Mouse (Mus musculus) MEL (cell line): Measurements from ENCODE around the gene Cacna1b. TPM values are rescaled to one million over a fixed set of nuclear protein-coding genes. Genes with fewer than 3 reads are reported as not detected.

Source experiments
- DNase-seq: peaks from one replicate; pipeline ENCODE4 v3.0.0; 2011; ENCODE audit warnings: low read depth, low spot score
- H3K27ac ChIP-seq: 2 replicates; pipeline ENCODE4 v1.5.1; 2012; ENCODE audit warnings: low read depth, mild to moderate bottlenecking, control low read depth, low read length, moderate library complexity; ENCODE audit not compliant: control insufficient read depth
- H3K27me3 ChIP-seq, 2 experiments: fragments of 150-350 bp in 1 of 2; sonication (generic) in 1 of 2; 2 replicates each; pipeline ENCODE4 v1.6.1; 2012; ENCODE audit warnings: low read length in 2 of 2, mild to moderate bottlenecking in 2 of 2, improper control_type of control experiment in 1 of 2, moderate library complexity in 1 of 2; ENCODE audit not compliant: insufficient read depth in 2 of 2, control insufficient read depth in 1 of 2
- H3K36me3 ChIP-seq, 2 experiments: 2 replicates each; pipeline ENCODE4 v1.6.1; 2012 to 2014; ENCODE audit warnings: low read length in 2 of 2, improper control_type of control experiment in 1 of 2, inconsistent platforms in 1 of 2, mild to moderate bottlenecking in 1 of 2; ENCODE audit not compliant: insufficient read depth in 2 of 2, control insufficient read depth in 1 of 2
- H3K4me1 ChIP-seq, 2 experiments: fragments of 150-350 bp in 1 of 2; sonication (generic) in 1 of 2; 2 replicates each; pipeline ENCODE4 v1.6.1; 2012; ENCODE audit warnings: low read length in 2 of 2, improper control_type of control experiment in 1 of 2, mild to moderate bottlenecking in 1 of 2; ENCODE audit not compliant: insufficient read depth in 2 of 2, control insufficient read depth in 1 of 2
- H3K4me3 ChIP-seq, 2 experiments: fragments of 150-350 bp in 1 of 2; sonication (generic) in 1 of 2; 2 replicates each; pipeline ENCODE4 v1.5.1; 2012; ENCODE audit warnings: low read depth in 2 of 2, low read length in 2 of 2, mild to moderate bottlenecking in 2 of 2, moderate library complexity in 2 of 2, control low read depth in 1 of 2, improper control_type of control experiment in 1 of 2; ENCODE audit not compliant: control insufficient read depth in 1 of 2, insufficient read depth in 1 of 2
- H3K79me2 ChIP-seq: 2 replicates; pipeline ENCODE4 v1.6.1; 2012; ENCODE audit warnings: mild to moderate bottlenecking, low read length, moderate library complexity; ENCODE audit not compliant: control insufficient read depth, poor library complexity, insufficient read depth
- H3K9ac ChIP-seq: 2 replicates; pipeline ENCODE4 v1.6.1; 2012; ENCODE audit warnings: low read depth, mild to moderate bottlenecking, control low read depth, low read length, moderate library complexity; ENCODE audit not compliant: control insufficient read depth, poor library complexity, severe bottlenecking
- H3K9me3 ChIP-seq: fragments of 150-350 bp; sonication (generic); replicated peaks from 2 replicates; pipeline ENCODE4 v1.6.1; 2012; ENCODE audit warnings: mild to moderate bottlenecking, low read length, improper control_type of control experiment, moderate library complexity; ENCODE audit not compliant: insufficient read depth
- CTCF ChIP-seq, 3 experiments: IDR thresholded peaks in 2 of 3; conservative IDR thresholded peaks in 1 of 3; 2 replicates each; pipeline ENCODE4 v1.5.1; 2011 to 2012; ENCODE audit warnings: low read length in 3 of 3, low read depth in 2 of 3, mild to moderate bottlenecking in 2 of 3, improper control_type of control experiment in 1 of 3, inconsistent platforms in 1 of 3, mixed read lengths in 1 of 3, moderate library complexity in 1 of 3; ENCODE audit not compliant: control insufficient read depth in 1 of 3, insufficient read depth in 1 of 3, poor library complexity in 1 of 3, severe bottlenecking in 1 of 3
- ETS1 ChIP-seq: IDR thresholded peaks from 2 replicates; pipeline ENCODE4 v1.6.1; 2012; ENCODE audit warnings: low read depth, mild to moderate bottlenecking, inconsistent platforms, low read length, improper control_type of control experiment, moderate library complexity
- HCFC1 ChIP-seq: IDR thresholded peaks from 2 replicates; pipeline ENCODE4 v1.6.1; 2012; ENCODE audit warnings: low read depth, mild to moderate bottlenecking, inconsistent platforms, low read length, improper control_type of control experiment, moderate library complexity
- JUND ChIP-seq: IDR thresholded peaks from 2 replicates; pipeline ENCODE4 v1.6.1; 2011; ENCODE audit warnings: low read depth, mild to moderate bottlenecking, improper control_type of control experiment, low read length
- MAZ ChIP-seq: IDR thresholded peaks from 2 replicates; pipeline ENCODE4 v1.6.1; 2012; ENCODE audit warnings: low read depth, mild to moderate bottlenecking, inconsistent platforms, low read length, improper control_type of control experiment
- MXI1 ChIP-seq: IDR thresholded peaks from 2 replicates; pipeline ENCODE4 v1.6.1; 2011; ENCODE audit warnings: mild to moderate bottlenecking, low read depth, low read length, improper control_type of control experiment
- MYC ChIP-seq: IDR thresholded peaks from 2 replicates; pipeline ENCODE4 v1.6.1; 2011; ENCODE audit warnings: low read depth, mild to moderate bottlenecking, low read length, improper control_type of control experiment, moderate library complexity
- NRF1 ChIP-seq: IDR thresholded peaks from 2 replicates; pipeline ENCODE4 v1.6.1; 2014; ENCODE audit warnings: low read depth, mild to moderate bottlenecking, inconsistent platforms, low read length, improper control_type of control experiment, moderate library complexity; ENCODE audit not compliant: poor library complexity, insufficient read depth, severe bottlenecking
- POLR2AphosphoS2 ChIP-seq: IDR thresholded peaks from 2 replicates; pipeline ENCODE4 v1.6.1; 2011; ENCODE audit warnings: low read length, improper control_type of control experiment
- RAD21 ChIP-seq: IDR thresholded peaks from 2 replicates; pipeline ENCODE4 v1.6.1; 2011; ENCODE audit warnings: mild to moderate bottlenecking, low read depth, low read length, improper control_type of control experiment
- RCOR1 ChIP-seq: IDR thresholded peaks from 2 replicates; pipeline ENCODE4 v1.6.1; 2012; ENCODE audit warnings: low read depth, mild to moderate bottlenecking, inconsistent platforms, low read length, improper control_type of control experiment
- SIN3A ChIP-seq: IDR thresholded peaks from 2 replicates; pipeline ENCODE4 v1.6.1; 2012; ENCODE audit warnings: low read length, improper control_type of control experiment, inconsistent platforms
- SMC3 ChIP-seq: IDR thresholded peaks from 2 replicates; pipeline ENCODE4 v1.6.1; 2011; ENCODE audit warnings: low read depth, low read length, improper control_type of control experiment
- TAL1 ChIP-seq: IDR thresholded peaks from 2 replicates; pipeline ENCODE4 v1.6.1; 2012; ENCODE audit warnings: mild to moderate bottlenecking, inconsistent platforms, low read length, moderate library complexity, mixed read lengths
- TCF12 ChIP-seq: IDR thresholded peaks from 2 replicates; pipeline ENCODE4 v1.6.1; 2014; ENCODE audit warnings: low read depth, mild to moderate bottlenecking, inconsistent platforms, low read length, improper control_type of control experiment, moderate library complexity
- USF1 ChIP-seq: IDR thresholded peaks from 2 replicates; pipeline ENCODE4 v1.6.1; 2014; ENCODE audit warnings: low read depth, mild to moderate bottlenecking, inconsistent platforms, low read length, improper control_type of control experiment, moderate library complexity
- USF2 ChIP-seq, 2 experiments: IDR thresholded peaks; 2 replicates each; pipeline ENCODE4 v1.6.1; 2011 to 2012; ENCODE audit warnings: improper control_type of control experiment in 2 of 2, low read length in 2 of 2, borderline replicate concordance in 1 of 2, inconsistent platforms in 1 of 2, low read depth in 1 of 2, mild to moderate bottlenecking in 1 of 2; ENCODE audit not compliant: insufficient read depth in 1 of 2
- ZC3H11A ChIP-seq: IDR thresholded peaks from 2 replicates; pipeline ENCODE4 v1.6.1; 2012; ENCODE audit warnings: low read depth, mild to moderate bottlenecking, inconsistent platforms, low read length, improper control_type of control experiment
- ZNF384 ChIP-seq: IDR thresholded peaks from 2 replicates; pipeline ENCODE4 v1.6.1; 2012; ENCODE audit warnings: low read depth, mild to moderate bottlenecking, inconsistent platforms, low read length, improper control_type of control experiment
- polyA plus RNA-seq, 2 experiments: library from polyadenylated mRNA; stranded (reverse) in 1 of 2; unstranded in 1 of 2; fragments of >175 nt in 1 of 2; fragments of >200 nt in 1 of 2; gene quantifications; 2 replicates each; pipeline versions ENCODE4 v1.2.1 to v1.2.4; 2012; ENCODE audit warnings: low replicate concordance in 2 of 2, low read depth in 1 of 2; ENCODE audit not compliant: insufficient read length in 2 of 2, insufficient read depth in 1 of 2, missing spikeins in 1 of 2
- total RNA-seq: library from RNA; depleted of rRNA; stranded (reverse); fragments of 300-350 nt; gene quantifications from 2 replicates; pipeline ENCODE4 v1.2.3, GENCODE M21; 2012

Gene Cacna1b
- total and polyA plus RNA-seq, 3 experiments: not detected

DNA sequence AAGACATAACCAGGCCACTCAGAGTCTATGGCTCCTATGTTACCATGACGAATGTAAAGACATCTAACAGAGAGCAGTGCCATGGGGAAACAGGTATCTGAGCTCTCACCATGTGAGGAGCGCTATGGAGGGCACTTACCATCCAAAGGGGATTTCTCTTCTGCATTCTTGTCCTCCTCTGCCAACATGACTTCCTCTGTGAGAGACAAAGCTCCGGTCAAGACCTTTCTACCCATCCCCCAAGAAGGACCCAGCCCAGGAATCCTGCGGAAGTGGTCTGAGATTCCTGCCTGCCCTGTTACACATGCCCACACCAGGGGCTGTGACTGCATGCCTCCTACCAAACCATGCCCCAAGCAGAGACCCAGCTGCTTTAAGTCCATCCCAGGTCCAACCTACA lies 44.0 kb downstream of the Cacna1b start:
- Histone ChIP-seq H3K4me3 (no peak overlapping the region), H3K27ac (no peak overlapping the region), H3K79me2 (no peaks in the 10 kb centered on the region), H3K36me3 (no peaks in the 10 kb centered on the region), H3K9ac (no peak overlapping the region), H3K27me3 (peaks cover 0 to 2% of the 10 kb centered on the region in 2 experiments; a peak in 3 of 4 replicates), H3K4me1 (no peaks in the 10 kb centered on the region), H3K9me3 (no peaks in the 10 kb centered on the region)
- no peak for TF ChIP-seq ZC3H11A
- TF ChIP-seq MXI1: no peak
- no peak for TF ChIP-seq MYC
- TF ChIP-seq POLR2AphosphoS2: no peak
- no peak for TF ChIP-seq HCFC1
- no peak for TF ChIP-seq TCF12
- TF ChIP-seq SMC3: no peak
- TF ChIP-seq USF1: no peak
- TF ChIP-seq SIN3A: no peak
- TF ChIP-seq RCOR1: no peak
- TF ChIP-seq ZNF384: no peak
- TF ChIP-seq NRF1: no peak
- no peak for TF ChIP-seq TAL1
- TF ChIP-seq RAD21: no peak
- DNase-seq: no peak

DNA sequence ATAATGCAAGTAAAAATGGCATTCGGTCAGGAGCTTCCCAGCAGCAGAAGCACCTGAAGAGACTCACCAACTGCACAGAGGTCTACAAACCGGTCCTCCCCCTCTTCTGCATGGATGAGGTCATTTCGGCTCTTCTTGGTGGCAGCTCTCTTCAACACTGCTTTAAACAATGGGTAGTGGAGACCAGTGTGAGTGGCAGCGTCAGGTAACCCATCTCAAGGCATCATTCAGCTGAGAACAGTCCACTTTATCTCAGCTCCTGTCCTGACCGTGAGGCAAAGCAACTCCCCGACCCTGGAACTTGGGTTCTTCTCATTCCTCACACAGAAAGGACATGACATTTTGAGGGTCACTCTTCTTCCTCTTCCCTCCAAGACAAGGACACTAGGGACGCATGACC lies 45.0 kb downstream of the Cacna1b start:
- Histone ChIP-seq H3K36me3 (no peaks in the 10 kb centered on the region), H3K4me3 (no peak overlapping the region), H3K79me2 (no peaks in the 10 kb centered on the region), H3K9ac (no peak overlapping the region), H3K27me3 (peaks cover 0 to 2% of the 10 kb centered on the region in 2 experiments; a peak in 2 of 4 replicates), H3K4me1 (no peaks in the 10 kb centered on the region), H3K27ac (no peak overlapping the region), H3K9me3 (no peaks in the 10 kb centered on the region)
- DNase-seq: no peak
- TF ChIP-seq CTCF (IDR thresholded peaks at IDR 0.05 in 2 of 3, conservative IDR thresholded peaks at IDR 0.05 in 1 of 3; ENCODE audit: control insufficient read depth in 1 of 3, insufficient read depth in 1 of 3, low read depth in 2 of 3, low read length in 3 of 3, poor library complexity in 1 of 3, severe bottlenecking in 1 of 3) (no peak), ETS1 (no peak), USF2 (IDR thresholded peaks at IDR 0.05; ENCODE audit: borderline replicate concordance in 1 of 2, insufficient read depth in 1 of 2, low read depth in 1 of 2, low read length in 2 of 2) (no peak), ZC3H11A (no peak), JUND (no peak), MAZ (no peak)
